Mouse (Mus musculus): ENCODE measurements at regions not wholly inside any gene's neighbourhood (a gene's known extent, or its start where the extent isn't known, plus 50 kb on each side); places are given as distances from the start of the nearest gene placed in this dataset.

DNA sequence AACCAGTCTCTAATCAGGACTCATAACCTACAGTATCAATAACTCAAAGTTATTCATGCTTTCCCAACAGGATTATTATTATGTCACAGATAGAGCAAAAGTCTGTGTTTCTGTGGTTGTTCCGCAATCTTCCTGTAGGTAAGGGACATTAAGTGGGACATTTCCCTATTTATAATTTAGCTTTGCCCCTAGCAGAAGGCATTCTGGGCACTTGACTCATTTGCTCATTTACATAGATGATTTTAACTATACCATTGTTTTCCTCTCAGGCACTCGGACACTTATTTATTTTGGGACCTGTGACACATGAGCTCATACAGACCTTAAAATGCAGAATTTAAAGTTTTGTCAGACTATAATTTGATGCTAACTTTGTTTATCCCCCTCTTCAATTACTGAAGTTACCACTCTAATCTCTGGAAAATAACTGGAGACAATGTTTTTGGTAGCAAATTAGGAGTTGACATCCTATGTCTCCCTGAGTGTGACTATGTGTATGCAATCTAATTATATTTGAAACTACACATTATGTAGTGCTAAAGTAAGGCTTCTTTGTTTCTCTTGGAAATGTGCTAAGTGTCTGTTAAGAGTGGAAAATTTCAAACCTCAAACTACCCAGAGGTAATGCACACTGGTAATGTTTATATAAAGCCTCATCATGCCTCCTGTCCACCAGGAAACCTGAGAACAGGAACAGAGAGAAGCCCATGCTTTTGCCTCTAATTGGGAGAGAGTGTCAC lies 51.8 kb upstream of the Emcn start:
- 62% methylated on average over 2 of the region's 2 CpGs for WGBS
- H3K4me2 ChIP-seq (replicated peaks; ENCODE audit: low read depth, low read length) = no peak overlapping the region
- H3K4me3 ChIP-seq (ENCODE audit: low read length) = no peak overlapping the region
- H3K9ac ChIP-seq (ENCODE audit: low read depth, low read length) = no peak overlapping the region
- H3K4me1 ChIP-seq (ENCODE audit: control insufficient read depth, insufficient read depth, low read length) = peaks cover 12% of the 10 kb centered on the region; the same call in 1 of the 2 replicates
- no peaks in the 10 kb centered on the region for H3K9me3 ChIP-seq (ENCODE audit: control insufficient read depth, low read length)
- no peaks in the 10 kb centered on the region for H3K27me3 ChIP-seq (ENCODE audit: control insufficient read depth, insufficient read depth, low read length)
- H3K27ac ChIP-seq (ENCODE audit: low read depth, low read length) = peak overlapping the region; percentile 38
- H3K36me3 ChIP-seq (ENCODE audit: control insufficient read depth, insufficient read depth, low read length) = no peaks in the 10 kb centered on the region
- ATAC-seq (ENCODE audit: low FRiP score, low TSS enrichment) = no peak; the same call in 1 of the 2 replicates

DNA sequence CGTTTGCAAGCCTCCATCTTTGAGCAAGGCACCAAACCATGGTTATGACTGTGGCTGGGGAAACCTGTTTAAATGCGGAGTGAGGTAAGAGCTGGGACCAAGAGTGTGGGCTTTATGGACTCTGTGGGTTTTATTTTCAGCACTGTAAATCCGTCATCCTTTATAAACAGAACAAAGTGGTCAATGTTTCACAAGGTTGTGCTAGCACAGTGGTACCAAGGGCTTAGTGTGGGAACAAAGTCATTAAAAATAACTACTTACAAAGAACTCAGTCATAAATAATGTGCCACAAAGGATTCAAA lies 51.2 kb upstream of the Emcn start:
- no peak overlapping the region for H3K4me2 ChIP-seq (replicated peaks; ENCODE audit: low read depth, low read length)
- H3K36me3 ChIP-seq (ENCODE audit: control insufficient read depth, insufficient read depth, low read length) = no peaks in the 10 kb centered on the region
- peak overlapping the region; percentile 38 for H3K27ac ChIP-seq (ENCODE audit: low read depth, low read length)
- peak; percentile 65; the same call in 1 of the 2 replicates for ATAC-seq (ENCODE audit: low FRiP score, low TSS enrichment)
- peaks cover 12% of the 10 kb centered on the region; the same call in 1 of the 2 replicates for H3K4me1 ChIP-seq (ENCODE audit: control insufficient read depth, insufficient read depth, low read length)
- no peak overlapping the region for H3K4me3 ChIP-seq (ENCODE audit: low read length)
- H3K9me3 ChIP-seq (ENCODE audit: control insufficient read depth, low read length) = no peaks in the 10 kb centered on the region
- WGBS = 13% methylated on average over 3 of the region's 3 CpGs
- H3K27me3 ChIP-seq (ENCODE audit: control insufficient read depth, insufficient read depth, low read length) = no peaks in the 10 kb centered on the region
- H3K9ac ChIP-seq (ENCODE audit: low read depth, low read length) = no peak overlapping the region
